Mouse (Mus musculus) heart, postnatal 25 days (tissue): Measurements from ENCODE around the gene Vash1. TPM values are rescaled to one million over a fixed set of nuclear protein-coding genes. Genes with fewer than 3 reads are reported as not detected.

Experiments used
- DNase-seq: peaks from one replicate; pipeline ENCODE4 v3.0.0; 2022; ENCODE audit warnings: low spot score
- intact Hi-C: fragments of 180-260 bp; cut with DNase I; formaldehyde crosslinking; loops from one replicate; pipeline ENCODE4 v1.15.1; 2025
- total RNA-seq, 2 experiments: library from RNA; stranded (reverse); gene quantifications; 2 replicates each; pipeline ENCODE4 v1.2.3; 2021

Gene Vash1
- total RNA-seq, 2 experiments from 2014 or later: 19.4 to 21.0 TPM

DNA sequence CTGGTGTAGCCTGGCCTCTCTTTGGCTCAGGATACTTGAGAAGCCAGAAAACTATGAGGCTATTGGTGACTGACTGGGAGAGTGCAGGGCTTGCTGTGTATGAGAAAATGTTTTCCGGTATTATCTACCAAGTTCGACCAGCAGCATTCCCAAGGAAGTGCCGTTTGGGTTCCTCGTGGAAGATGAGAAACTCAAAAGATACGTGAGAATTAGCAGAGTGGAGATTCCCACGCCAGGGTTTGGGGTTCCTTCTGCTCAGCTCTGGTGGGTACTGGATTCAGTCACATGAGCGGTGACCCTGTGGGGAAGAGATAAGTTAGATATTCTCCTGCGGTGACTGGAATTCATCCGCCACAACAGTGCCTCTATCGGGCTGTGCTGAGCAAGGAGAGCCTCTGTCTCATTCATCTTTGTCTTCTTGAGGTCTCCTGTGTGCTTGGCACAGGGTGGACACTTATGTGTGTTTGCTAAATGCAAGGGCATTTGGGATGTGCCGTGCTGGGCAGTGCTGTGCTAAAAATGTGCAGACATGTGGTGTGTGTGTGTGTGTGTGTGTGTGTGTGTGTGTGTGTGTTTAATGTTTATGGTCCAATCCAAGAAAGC lies 2.2 kb downstream of the Vash1 start:
- intact Hi-C loops: no loop called here
- DNase-seq: no peak

GRCm38 (mm10) chr12:86681626-86682025 lies 3.1 kb downstream of the Vash1 start:
- no peak for DNase-seq
- intact Hi-C loops: no loop called here

- no peak for DNase-seq
Observed at GRCm38 (mm10) chr12:86682178-86682577, 3.7 kb downstream of the Vash1 start.

DNA sequence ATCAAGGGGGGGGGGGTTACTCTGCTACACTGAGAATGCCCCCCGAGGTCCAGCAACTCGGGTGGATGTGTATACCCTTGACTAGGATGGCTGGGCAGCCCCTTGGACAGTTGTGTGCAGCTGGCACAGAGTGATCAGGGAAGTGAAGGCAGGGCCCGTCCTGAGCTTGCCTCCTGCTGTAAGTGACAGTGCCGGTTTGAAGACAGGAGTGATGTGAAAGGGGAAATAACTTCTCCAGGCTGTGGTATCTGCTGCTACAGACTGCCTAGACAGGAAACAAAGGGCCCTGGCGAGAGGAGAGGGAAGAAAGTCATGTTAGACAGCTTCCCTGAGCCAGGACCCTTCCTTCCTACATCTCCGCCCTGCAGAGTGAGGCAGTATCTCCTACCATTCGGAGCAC lies 5.2 kb downstream of the Vash1 start:
- no peak for DNase-seq
- intact Hi-C loops: no loop called here

More at GRCm38 (mm10) chr12:86682178-86682577, 3.7 kb downstream of the Vash1 start:
- intact Hi-C loops: no loop called here

- intact Hi-C loops: no loop called here
- DNase-seq: no peak
Observed at GRCm38 (mm10) chr12:86685275-86685674, 6.8 kb downstream of the Vash1 start.

GRCm38 (mm10) chr12:86686551-86687330 lies 8.2 kb downstream of the Vash1 start:
- DNase-seq: no peak
- intact Hi-C loops: no loop called here

DNA sequence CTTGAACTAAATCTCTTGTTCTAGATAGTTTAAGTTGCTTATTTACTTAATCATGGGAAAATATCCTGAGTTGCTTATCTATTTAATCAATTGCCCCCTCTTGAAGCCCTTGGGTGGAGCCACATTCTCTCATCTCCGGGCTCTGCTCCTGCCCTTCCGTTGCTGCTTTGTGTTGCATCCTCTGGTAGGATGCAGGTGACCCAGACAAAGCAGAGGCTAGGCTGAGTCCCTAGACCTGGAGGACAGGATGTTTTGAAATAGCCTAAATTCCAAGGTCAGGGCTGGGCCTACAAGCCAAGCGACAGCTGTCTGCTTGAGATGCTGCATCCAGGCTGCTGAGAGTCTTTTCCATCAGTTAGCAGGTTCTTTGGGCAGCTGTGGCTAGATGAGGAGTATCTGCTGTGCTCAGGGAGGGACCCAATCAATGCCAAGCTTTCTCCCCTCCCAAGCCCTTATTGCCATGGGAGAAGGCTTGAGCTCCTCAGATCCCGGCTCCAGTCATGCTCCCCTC lies 9.0 kb downstream of the Vash1 start:
- intact Hi-C loops: no loop called here
- DNase-seq: no peak

GRCm38 (mm10) chr12:86687971-86688573 lies 9.6 kb downstream of the Vash1 start:
- intact Hi-C loops: no loop called here
- DNase-seq: peak; percentile 49

GRCm38 (mm10) chr12:86688917-86689316 lies 10.4 kb downstream of the Vash1 start:
- intact Hi-C loops: no loop called here
- DNase-seq: no peak

DNA sequence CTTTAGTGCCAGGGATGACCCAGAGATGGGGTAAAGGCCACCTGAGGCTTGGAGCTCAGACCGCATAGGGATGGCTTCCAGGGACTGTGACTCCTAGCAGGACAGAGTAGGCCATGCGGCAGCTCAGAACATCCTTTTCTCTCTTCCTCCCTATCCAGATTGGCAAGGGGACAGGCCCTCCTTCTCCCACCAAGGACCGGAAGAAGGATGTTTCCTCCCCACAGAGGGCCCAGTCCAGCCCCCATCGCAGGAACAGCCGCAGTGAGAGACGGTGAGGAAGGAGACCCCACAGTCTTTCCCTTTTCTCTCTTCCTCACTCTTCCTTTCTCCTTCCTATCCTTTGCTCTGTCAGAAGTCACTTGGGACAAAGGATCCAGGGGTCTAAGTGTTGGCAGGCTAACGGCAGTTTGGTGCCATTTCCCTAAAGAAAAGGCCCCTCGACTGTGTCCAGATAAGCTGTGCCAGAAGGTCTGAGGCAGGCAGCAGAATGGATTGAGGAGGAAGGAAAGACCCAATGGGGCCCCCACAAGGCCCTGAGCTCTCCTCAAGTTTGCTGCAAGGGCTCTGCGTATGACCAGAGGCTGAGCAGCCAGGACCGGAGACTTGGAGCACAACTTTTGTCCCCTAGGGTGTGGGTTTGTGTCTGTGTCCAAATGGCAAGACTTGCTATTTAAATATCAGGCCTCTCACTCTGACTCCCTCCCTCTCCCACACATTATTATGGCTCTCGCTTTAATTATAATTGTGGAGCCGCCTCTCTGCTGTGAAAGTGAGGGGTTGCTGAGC lies 12.4 kb downstream of the Vash1 start:
- intact Hi-C loops: no loop called here
- no peak for DNase-seq

- intact Hi-C loops: no loop called here
- peak; percentile 52 for DNase-seq
Observed at GRCm38 (mm10) chr12:86692471-86693356, 14.2 kb downstream of the Vash1 start.

DNA sequence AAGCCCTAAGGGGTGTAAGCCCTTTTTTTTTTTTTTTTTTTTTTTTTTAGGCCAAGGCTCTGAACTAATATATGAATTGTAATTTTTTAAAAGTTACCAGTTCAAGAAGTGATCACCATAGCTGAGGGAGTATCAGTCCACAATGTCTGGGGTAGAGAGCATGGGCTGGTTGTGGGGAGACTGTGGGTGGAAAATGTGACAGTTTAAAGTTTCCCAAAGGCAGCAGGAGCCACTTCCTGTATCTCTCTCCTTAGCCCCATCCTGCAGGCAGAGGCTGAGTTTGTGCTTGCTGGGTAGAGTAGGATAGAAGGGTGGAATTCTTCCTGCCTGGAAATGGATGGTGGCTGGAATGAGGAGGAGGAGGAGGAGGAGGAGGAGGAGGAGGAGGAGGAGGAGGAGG lies 14.9 kb downstream of the Vash1 start:
- no peak for DNase-seq
- intact Hi-C loops: no loop called here

- DNase-seq: no peak
- intact Hi-C loops: no loop called here
Observed at GRCm38 (mm10) chr12:86694441-86694840, 15.9 kb downstream of the Vash1 start.

DNA sequence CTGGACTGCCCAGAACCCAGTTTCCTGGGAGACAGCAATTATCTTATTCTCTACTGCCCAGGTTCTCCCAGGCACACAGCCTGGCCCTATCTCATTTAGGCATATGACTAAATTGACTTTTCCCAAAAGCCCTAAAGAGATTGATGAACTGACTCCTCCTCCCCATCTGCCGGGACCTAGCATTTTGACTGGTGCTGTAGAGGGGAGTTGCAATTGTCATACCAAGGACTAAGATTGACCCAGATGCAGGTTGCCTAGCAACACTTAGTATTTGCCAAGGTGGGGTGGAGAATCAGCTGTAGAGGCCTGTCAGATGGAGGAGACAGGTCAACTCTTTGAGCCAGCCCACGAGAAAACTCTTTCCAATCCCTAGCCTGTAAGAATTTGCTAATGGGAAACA lies 19.5 kb downstream of the Vash1 start:
- intact Hi-C loops: no loop called here
- no peak for DNase-seq

- intact Hi-C loops: no loop called here
- DNase-seq: no peak
Observed at GRCm38 (mm10) chr12:86698537-86698936, 20.0 kb downstream of the Vash1 start.

DNA sequence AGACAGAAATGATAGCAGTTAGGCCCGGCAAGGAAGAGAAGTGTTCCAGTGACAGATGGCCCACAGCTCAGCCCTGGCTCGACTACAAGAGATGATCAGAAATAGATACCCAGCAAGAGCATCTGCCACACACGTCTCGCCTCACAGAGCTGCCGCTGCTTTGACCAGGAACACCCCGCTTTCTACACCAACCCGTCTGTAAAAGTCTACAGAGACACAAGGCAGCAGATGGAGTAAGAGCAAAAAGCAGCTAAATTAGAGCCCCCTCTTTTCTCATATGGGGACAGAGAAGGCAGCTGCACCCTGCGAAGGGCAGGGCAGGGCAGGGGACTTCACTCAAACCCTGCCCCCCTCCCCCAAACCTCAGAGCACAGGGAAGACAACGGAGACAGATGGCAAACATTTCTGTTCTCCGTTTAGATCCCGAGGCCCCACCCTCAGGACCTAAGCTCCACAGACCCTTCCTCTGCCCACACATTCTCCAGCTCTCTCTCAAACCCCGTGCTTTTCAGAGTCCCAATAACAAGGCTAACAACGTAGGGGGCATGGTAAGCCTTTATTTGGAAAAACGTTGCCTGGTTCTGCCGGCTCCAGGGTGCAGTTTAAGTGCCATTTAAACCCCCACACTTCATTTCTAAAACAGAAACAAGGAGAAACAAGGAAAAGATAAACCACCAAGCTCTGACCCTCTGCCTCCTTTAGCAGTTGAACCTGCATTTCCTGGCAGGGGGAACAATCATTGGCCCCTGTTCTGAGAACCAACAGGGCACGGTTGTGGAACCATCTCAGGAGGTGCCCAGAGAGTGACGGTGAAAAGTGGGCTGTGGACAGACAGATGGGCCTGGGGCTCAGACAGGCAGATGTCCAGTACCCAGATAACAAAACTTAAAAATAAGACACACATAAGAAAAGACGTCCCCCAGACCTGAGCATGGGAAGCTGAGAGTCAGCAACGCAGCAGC lies 21.7 kb downstream of the Vash1 start:
- DNase-seq: no peak
- intact Hi-C loops: no loop called here

- DNase-seq: no peak
- intact Hi-C loops: no loop called here
Observed at GRCm38 (mm10) chr12:86700927-86701310, 22.4 kb downstream of the Vash1 start.

GRCm38 (mm10) chr12:86701491-86701890 lies 23.0 kb downstream of the Vash1 start:
- intact Hi-C loops: no loop called here
- DNase-seq: no peak
